Mouse (Mus musculus): ENCODE data around the gene Akap13. TPM values are rescaled to one million over a fixed set of nuclear protein-coding genes. Genes with fewer than 3 reads are reported as not detected.

The Akap13 gene
- total RNA-seq, 2 experiments from 2014 or later = 61.0 to 79.5 TPM

GRCm38 (mm10) chr7:75509085-75509873 is 53.9 kb downstream of the Akap13 start:
- intact Hi-C loops (cut with DNase I) = no loop called here
- DNase-seq (ENCODE audit: low spot score) = no peak

DNA sequence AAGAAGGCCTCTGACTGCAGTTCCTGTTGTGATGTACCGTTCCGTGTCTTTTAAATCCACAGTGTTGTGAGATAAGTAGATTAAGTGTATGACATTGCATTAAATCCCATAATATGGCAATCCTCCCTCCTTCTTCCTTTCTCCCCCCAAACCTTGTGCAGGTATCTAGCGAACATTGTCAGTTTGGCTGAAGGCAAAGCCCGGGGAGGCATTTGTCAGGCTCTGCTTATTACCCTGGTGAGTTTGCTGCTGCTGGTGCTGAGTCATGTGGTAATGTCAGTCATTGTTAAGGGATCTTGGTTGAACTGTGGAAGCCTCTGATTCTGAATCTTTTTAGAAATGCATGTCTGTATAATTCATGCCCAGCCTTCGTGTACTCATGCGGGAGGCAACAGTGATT is 60.1 kb downstream of the Akap13 start:
- no peak for DNase-seq (ENCODE audit: low spot score)
- intact Hi-C loops (cut with DNase I) = no loop called here

DNA sequence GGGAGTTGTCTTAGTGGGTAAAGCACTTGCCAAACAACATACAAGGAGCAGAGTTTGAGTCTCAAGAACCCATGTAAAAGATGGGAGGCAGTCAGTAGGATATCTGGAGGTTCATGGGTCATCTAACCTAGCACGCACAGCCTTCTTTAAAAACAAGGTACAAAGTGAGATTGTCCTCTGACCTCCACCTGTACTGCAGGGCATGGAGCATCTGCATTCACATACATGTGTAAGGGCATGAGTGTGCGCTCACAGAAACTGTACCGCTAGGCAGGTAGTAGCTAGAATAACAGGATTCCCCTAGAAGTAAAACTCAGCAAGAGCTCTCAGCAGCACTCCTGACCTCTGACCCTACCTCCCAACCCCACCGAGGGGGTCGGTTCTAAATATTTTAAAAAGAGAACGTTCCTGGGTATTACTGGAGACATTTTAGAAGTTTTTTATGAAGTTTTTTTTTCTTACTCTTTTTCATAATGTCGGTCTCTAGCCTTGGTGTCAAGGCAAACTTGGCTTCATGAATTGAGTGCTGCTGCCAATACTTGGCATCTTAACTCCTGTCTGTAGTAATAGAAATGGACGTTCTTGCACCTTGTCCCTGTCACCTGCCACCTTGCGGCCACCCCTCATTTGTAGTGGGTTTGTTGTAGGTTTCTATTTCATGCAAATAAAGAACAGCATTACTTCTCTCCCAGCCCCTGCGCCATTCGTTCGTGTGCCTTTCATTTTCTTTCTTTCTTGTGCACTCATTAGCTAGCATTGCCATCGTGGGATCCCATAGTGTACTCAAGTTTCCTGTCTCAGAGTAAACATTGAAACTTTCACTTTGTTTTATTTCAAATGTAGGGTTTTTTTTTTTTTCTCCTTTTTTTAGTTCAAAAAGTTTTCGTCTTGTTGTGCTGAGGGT is 61.6 kb downstream of the Akap13 start:
- intact Hi-C loops (cut with DNase I) = no loop called here
- DNase-seq (ENCODE audit: low spot score) = no peak

DNA sequence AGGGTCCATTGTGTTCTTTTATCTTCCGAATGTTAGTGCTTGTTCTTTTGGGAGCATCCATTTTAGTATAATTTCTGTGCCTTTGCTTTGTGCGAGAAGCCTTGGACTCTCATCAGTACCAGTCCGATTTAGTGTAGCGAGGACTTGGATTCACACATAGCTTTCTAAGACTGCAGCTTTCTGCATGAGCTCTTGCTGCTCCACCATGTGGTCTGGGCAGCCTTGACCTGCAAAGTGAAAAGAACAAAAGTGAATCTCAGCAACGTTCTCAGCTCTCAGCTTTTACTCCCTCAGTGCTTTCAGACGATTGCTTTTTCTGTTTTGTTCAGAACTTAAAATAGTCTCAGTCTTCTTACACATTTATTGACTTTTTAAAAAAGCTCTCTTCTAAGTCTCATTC is 65.2 kb downstream of the Akap13 start:
- no peak for DNase-seq (ENCODE audit: low spot score)
- intact Hi-C loops (cut with DNase I) = loop anchor here (5.0 kb wide), 1 partner anchor 63 kb away; the partner anchor contains the start of gene Akap13

GRCm38 (mm10) chr7:75521199-75521598 is 65.9 kb downstream of the Akap13 start:
- no peak for DNase-seq (ENCODE audit: low spot score)
- intact Hi-C loops (cut with DNase I) = loop anchor here (5.0 kb wide), 1 partner anchor 64 kb away; the partner anchor contains the start of gene Akap13

DNA sequence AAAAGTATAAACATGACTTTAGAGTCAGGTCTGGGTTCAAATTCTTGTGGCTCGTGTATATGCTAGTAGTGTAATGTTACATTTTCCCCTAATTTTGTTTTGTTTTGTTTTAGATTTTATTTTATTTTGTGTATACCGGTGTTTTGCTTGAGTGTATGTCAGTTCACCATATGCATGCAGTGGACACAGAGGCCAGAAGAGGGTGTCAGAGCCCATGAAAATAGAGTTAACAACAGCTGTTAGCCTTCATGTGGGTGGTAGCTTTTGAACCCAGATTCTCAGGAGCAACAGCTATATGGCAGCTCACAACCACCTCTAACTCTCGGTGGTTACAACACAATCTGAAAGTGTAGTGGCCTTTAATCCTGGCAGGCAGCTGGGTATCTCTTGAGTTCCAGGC is 66.9 kb downstream of the Akap13 start:
- intact Hi-C loops (cut with DNase I) = loop anchor here (5.0 kb wide), 1 partner anchor 65 kb away; the partner anchor contains the start of gene Akap13
- no peak for DNase-seq (ENCODE audit: low spot score)

DNA sequence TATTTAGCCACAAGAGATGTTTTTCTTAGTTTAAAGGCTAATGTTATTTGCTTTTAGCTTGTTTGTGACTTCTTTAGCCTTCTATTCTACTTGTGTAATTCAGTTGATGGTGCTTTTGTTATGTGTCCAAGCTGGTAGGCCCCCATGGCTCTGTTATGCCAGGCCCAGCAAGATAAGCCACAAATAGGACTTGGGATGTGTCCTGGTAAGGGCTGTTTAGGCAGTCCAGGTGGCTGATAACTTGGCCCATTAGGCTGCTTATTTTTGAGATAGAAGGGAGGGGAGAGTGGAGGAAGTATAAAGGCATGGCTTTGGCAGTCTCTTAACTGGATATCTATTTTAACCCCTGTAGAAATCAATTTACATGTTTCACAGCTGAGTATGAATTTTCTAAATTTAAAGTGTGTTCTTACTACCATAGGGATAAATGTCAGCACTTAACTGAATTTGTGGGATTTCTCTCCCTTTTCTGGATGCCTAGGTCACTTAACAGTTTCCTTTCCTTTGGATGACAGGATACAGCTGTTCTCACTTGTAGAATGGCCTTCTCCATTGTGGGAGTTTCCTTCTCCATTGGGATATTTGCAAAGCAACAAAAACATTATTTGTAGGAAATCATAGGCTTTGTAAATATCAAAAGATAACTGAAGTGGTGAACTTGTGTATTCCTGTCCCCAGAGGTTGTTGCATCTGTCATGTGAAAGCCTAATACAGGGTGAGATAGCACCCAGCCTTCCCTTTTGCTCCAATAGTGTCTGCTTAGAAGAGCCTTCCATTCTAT is 69.6 kb downstream of the Akap13 start:
- intact Hi-C loops (cut with DNase I) = loop anchor here (5.0 kb wide), 1 partner anchor 68 kb away; the partner anchor contains the start of gene Akap13
- no peak for DNase-seq (ENCODE audit: low spot score)

DNA sequence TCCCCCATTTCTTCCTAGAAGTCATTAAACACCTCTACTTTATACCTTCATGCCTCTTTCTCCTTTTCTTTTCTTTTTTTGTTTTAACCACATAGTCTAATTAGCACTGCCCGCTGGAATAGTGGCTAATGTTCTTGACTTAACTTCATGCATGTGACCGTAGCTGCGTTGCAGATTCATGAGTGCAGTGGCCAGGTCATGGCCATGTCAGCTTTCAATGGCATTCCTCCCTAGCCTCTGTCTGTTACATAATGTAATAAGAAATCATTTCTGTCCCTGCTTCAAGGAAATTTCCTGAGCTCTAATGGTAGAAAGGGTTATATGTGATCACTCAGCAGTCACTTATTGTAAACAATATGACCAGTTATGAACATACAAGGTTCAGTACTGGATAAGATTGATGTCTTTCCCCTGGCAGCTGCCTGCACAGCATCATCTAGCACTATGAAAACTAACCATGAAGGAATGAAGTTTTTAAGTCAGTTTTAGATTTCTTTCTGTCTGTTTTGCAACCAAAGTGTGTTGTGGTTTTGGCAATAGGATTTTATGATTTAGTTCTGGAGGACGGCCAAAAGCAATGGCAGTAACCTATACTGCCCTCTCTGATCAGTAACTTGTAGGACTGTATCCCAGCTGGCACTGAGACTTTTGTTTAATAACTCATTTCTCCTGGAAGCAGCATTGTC is 70.5 kb downstream of the Akap13 start:
- intact Hi-C loops (cut with DNase I) = no loop called here
- no peak for DNase-seq (ENCODE audit: low spot score)

DNA sequence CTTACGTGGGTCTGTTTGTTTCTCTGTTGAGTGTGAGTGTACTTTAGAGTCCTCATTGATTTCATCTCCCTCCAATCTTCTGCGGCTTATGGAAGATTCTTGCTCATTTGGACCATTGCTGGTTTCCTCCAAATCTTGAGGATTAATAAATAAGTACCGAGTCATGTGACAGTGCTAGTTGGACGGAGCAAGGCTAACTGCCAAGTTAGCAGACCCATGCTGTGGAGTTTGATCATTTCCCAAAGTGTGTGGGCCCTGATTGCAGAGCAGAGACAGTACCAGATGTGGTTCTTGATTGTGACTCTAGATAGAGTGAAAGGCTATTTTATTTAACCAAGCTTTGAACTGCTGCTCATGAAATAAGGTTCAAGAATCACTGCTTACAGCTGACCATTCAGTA is 73.4 kb downstream of the Akap13 start:
- intact Hi-C loops (cut with DNase I) = no loop called here

DNA sequence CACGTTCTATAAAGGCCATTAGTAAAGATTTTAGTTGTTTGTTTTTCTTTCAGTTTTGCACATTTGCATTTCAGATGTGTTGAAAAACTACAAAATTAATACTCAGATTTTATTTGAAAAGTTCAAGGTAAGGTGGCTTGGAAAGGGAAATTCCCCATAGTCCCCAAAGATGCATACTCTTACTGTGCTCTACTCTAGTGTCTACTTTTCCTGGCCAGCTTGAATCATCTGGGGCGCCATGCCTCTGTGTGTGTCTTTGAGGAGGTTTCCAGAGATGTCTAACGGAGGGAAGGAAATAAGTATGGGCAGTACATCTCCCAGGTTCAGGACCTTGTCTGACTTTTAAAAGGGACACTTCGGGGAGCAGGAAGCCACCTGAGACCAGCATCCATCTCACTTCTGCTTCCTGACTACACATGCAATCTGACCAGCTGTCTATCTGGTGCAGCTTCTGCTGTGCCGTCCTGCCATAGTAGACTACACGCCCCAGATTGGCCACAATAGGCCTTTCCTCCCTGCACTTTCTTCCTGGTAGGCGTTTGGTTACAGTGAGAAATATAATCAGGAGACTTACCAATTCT is 74.6 kb downstream of the Akap13 start:
- intact Hi-C loops (cut with DNase I) = no loop called here
- no peak for DNase-seq (ENCODE audit: low spot score)

More for the DNA sequence above, 73.4 kb downstream of the Akap13 start:
- DNase-seq (ENCODE audit: low spot score) = no peak

DNA sequence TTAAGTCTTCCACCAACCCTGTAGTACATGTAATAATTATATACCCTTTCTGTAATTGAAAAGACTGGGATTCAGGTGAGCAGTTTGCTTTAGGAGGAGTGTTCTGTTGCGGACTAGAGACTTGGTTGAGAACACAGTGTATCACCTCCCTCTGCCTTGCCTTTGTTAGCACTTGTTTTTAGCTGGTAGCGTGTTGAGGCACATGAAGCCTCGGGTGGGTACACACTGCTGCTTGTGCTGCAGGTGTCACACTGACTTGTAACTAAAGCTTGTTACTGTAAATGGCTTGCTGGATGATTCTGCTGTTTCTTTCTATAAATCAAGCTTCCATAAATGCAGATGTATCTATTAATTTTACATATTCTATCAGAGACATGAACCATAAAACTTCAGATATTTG is 75.3 kb downstream of the Akap13 start:
- DNase-seq (ENCODE audit: low spot score) = no peak
- intact Hi-C loops (cut with DNase I) = no loop called here

- DNase-seq (ENCODE audit: low spot score) = no peak
- intact Hi-C loops (cut with DNase I) = no loop called here
These were observed 77.7 kb downstream of the Akap13 start for GRCm38 (mm10) chr7:75533079-75533478.

DNA sequence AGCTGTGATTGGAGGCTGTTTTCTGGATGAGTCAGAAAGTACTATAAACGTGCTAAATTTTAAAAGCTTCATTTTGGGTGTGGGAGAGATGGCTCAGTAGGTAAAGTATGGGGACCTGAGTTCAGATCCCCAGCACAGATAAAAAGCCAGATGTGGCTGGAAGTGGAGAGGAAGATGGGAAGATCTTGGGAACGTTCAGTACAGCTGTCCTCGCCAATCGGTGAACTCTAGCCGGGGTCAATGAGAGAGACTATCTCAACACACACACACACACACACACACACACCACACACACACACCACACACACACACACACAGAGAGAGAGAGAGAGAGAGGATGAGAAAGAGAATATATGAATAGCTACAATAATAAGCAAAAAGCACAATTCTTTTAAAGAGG is 81.0 kb downstream of the Akap13 start:
- DNase-seq (ENCODE audit: low spot score) = no peak
- intact Hi-C loops (cut with DNase I) = no loop called here

GRCm38 (mm10) chr7:75537567-75537966 is 82.2 kb downstream of the Akap13 start:
- no peak for DNase-seq (ENCODE audit: low spot score)

DNA sequence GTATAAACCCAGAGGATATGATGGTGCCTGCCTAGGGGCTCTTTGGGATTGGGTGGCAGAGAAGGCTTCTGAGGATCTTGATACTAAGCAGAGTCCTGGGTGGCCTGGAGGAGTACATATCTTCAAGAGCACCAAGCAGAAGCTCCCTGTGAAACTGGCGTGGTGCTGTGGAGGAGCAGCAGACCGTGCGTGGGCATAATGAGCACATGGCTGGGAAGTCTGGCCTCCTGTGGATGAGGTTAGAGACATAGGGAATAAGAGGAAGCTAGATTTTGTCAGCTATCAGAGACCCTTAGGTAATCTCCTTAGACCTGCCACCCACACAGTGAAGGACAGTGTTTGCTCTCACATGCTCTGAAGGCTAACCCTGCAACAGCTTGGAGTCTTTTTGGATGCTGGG is 83.2 kb downstream of the Akap13 start:
- intact Hi-C loops (cut with DNase I) = no loop called here

More at GRCm38 (mm10) chr7:75537567-75537966, 82.2 kb downstream of the Akap13 start:
- intact Hi-C loops (cut with DNase I) = no loop called here

GRCm38 (mm10) chr7:75539168-75539567 is 83.8 kb downstream of the Akap13 start:
- intact Hi-C loops (cut with DNase I) = no loop called here
- DNase-seq (ENCODE audit: low spot score) = no peak

More for the DNA sequence above, 83.2 kb downstream of the Akap13 start:
- no peak for DNase-seq (ENCODE audit: low spot score)

DNA sequence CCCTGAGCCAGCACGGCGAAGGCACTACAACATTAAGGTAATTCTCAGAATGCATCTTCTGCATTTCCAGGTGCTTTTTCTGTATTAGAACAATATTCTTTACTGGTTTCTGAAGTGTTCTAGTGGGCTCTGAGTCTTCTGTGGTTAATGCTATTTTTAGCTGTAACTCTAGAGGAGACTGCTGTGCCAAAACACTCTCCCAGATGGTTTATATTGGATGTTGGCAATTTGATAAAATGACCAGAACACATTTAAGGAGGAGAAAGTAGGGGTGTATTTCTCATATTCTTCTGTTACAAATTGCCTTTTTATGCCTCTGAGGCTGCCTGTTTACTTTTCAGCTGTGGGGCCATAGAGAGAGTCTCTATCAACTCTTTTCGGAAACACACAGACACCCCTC is 94.5 kb downstream of the Akap13 start:
- intact Hi-C loops (cut with DNase I) = loop anchor here (10.0 kb wide), 1 partner anchor 415 kb away; no protein-coding TSS in a partner anchor
- DNase-seq (ENCODE audit: low spot score) = no peak

DNA sequence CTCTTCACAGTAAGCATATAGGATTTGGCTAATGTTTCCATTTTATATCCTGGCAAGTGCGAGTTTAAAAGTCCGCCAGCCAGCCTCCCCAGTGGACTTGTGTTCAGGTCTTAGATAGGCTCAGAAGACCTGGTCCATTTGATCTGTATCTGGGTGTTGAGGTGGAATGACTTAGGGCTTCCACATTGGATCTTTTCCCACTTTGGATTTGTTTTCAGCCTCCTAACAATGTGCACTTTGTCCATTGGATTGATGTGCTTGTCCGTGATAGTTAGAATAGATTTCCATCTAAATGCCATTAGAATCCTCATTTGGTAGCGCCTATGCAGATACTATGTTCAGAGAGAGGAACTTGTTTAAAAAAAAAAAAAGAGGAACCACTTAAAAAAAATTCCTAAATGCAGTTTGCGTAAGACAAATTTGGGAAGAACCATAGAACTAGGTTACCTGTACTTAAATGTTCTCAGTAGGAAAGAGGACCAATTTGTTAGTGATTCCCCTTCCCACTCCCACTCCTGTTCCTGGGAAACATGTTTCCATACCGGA is 95.5 kb downstream of the Akap13 start:
- intact Hi-C loops (cut with DNase I) = loop anchor here (10.0 kb wide), 1 partner anchor 416 kb away; no protein-coding TSS in a partner anchor
- DNase-seq (ENCODE audit: low spot score) = no peak
